Mouse (Mus musculus) kidney, postnatal 0 days (tissue): ENCODE results near the gene Efcab8. TPM values are rescaled to one million over a fixed set of nuclear protein-coding genes. Genes with fewer than 3 reads are reported as not detected.
"Not testable (repeated sequence)": the region's sequence is repeated elsewhere in the genome, so short reads cannot be mapped to it uniquely, and the experiment has no call there.

Experiments
- ATAC-seq: fragments of 200-750 bp; cut with Nextera tagmentation; replicated peaks from 2 replicates; pipeline ENCODE4 v1.8.0; 2017; ENCODE audit warnings: low read depth, moderate number of reproducible peaks, moderate TSS enrichment, moderate library complexity; ENCODE audit not compliant: low FRiP score
- DNase-seq: peaks from one replicate; pipeline ENCODE4 v3.0.0-alpha.2; 2016; ENCODE audit warnings: low spot score
- H3K27ac ChIP-seq: fragments of 300-500 bp; sonication (generic); 2 replicates; pipeline ENCODE4 v1.5.1; 2014; ENCODE audit warnings: mild to moderate bottlenecking
- H3K27me3 ChIP-seq: fragments of 300-500 bp; sonication (generic); 2 replicates; pipeline ENCODE4 v1.6.1; 2014; ENCODE audit warnings: low read length, mixed read lengths; ENCODE audit not compliant: insufficient read depth
- H3K36me3 ChIP-seq: fragments of 300-500 bp; sonication (generic); 2 replicates; pipeline ENCODE4 v1.6.1; 2014; ENCODE audit warnings: low read length, mixed read lengths; ENCODE audit not compliant: insufficient read depth
- H3K4me1 ChIP-seq: fragments of 300-500 bp; sonication (generic); replicated peaks from 2 replicates; pipeline ENCODE4 v1.6.1; 2014; ENCODE audit warnings: antibody characterized with exemption, low read length, mixed read lengths; ENCODE audit not compliant: insufficient read depth
- H3K4me2 ChIP-seq: fragments of 300-500 bp; sonication (generic); 2 replicates; pipeline ENCODE4 v1.6.1; 2014; ENCODE audit warnings: mild to moderate bottlenecking, low read length, moderate library complexity, mixed read lengths
- H3K4me3 ChIP-seq: fragments of 300-500 bp; sonication (generic); replicated peaks from 2 replicates; pipeline ENCODE4 v1.5.1; 2014; ENCODE audit warnings: low read depth, low read length
- H3K9ac ChIP-seq: fragments of 300-500 bp; sonication (generic); 2 replicates; pipeline ENCODE4 v1.6.1; 2014; ENCODE audit warnings: low read depth, low read length
- H3K9me3 ChIP-seq: fragments of 300-500 bp; sonication (generic); replicated peaks from 2 replicates; pipeline ENCODE4 v1.6.1; 2016; ENCODE audit warnings: low read length, inconsistent platforms, mixed read lengths
- CTCF ChIP-seq: IDR thresholded peaks from 2 replicates; pipeline ENCODE4 v1.5.1; 2016; ENCODE audit warnings: antibody characterized with exemption, low read depth, mild to moderate bottlenecking, moderate library complexity
- WGBS: fragments of 180-500 bp; shearing (Covaris S2); extraction: QIAGEN DNeasy Blood & Tissue Kit; methylation state at CpG from one replicate; pipeline ENCODE4 v1.1.7; 2014; 5-methylcytosine and 5-hydroxymethylcytosine counted together
- polyA plus RNA-seq: library from polyadenylated mRNA; unstranded; fragments of >200 nt; fragmentation: Nextera tagmentation; extraction: Ambion mirVana; gene quantifications from 2 replicates; pipeline ENCODE4 v1.2.1, GENCODE M21; 2015

The Efcab8 gene
- polyA plus RNA-seq, 1 experiment from 2014 or later = not detected

DNA sequence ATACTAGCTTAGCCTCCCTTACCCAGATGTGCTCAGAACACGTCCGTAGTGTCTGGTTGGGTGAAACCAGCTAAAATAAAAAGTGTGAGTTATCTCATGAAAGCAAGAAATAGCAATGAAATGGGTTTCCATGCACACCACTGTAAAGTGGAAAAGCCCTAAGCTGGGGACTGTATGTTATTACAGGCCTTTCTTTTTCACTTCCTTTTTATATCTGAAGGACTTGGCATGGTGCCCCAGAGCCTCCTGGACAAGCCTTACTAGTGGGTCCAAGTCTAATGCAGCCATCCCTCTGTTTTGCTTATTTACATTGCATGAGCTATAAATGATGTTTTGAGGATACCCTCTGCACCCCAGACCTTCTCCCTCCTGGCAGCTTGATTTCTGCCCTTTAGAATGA is 4.9 kb downstream of the Efcab8 start:
- H3K36me3 ChIP-seq = no peaks in the 10 kb centered on the region
- no peak overlapping the region for H3K4me2 ChIP-seq
- DNase-seq (no peak), ATAC-seq (no peak)
- no peak overlapping the region for H3K4me3 ChIP-seq
- no peaks in the 10 kb centered on the region for H3K27me3 ChIP-seq
- no peaks in the 10 kb centered on the region for H3K4me1 ChIP-seq
- H3K9ac ChIP-seq = no peak overlapping the region
- WGBS = 88% methylated on average over 2 of the region's 2 CpGs
- H3K27ac ChIP-seq = no peak overlapping the region
- TF ChIP-seq CTCF = no peak
- H3K9me3 ChIP-seq = no peaks in the 10 kb centered on the region

DNA sequence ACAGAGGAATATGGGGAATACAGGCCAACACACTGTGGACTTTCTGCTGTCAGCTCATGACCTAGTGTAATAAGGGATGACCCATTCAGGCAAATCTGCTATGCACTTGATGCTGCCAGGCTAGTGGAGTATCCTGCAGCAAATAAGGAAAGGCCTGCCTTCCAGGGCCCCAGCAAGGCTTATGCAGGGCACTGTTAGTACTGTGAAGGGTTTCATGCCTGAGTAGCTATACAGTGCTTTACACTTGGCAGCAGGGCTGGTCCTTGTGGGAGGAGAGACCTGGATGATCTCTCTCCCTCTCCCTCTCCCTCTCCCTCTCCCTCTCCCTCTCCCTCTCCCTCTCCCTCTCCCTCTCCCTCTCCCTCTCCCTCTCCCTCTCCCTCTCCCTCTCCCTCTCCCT is 13.6 kb downstream of the Efcab8 start:
- Histone ChIP-seq H3K4me3 (no peak overlapping the region), H3K9ac (no peak overlapping the region), H3K27me3 (no peaks in the 10 kb centered on the region), H3K36me3 (no peaks in the 10 kb centered on the region), H3K4me1 (no peaks in the 10 kb centered on the region), H3K9me3 (no peaks in the 10 kb centered on the region), H3K27ac (no peak overlapping the region), H3K4me2 (no peak overlapping the region)
- DNase-seq = no peak
- no peak for ATAC-seq
- TF ChIP-seq CTCF = no peak

DNA sequence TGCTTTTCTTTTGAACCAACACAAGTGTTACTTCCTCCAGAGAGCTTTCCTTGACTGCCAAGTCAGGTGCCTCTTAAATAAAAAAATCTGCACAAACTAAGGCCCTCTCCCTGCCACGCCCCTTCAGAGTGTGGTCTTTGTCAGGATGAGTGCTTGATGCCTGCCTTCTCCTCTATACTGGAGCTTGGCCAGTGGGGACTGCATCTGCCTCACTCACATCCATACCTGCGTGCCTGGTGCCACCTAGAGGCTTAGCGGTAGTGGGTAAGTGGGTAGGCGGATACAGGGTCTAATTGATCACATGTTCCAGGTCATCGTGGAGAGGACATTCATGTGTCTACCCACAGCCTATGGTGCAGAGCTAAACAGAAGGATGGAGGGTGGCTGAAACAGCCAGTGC is 15.4 kb downstream of the Efcab8 start:
- WGBS = 66% methylated on average over 5 of the region's 5 CpGs
- H3K4me1 ChIP-seq = no peaks in the 10 kb centered on the region
- no peak overlapping the region for H3K27ac ChIP-seq
- no peak overlapping the region for H3K9ac ChIP-seq
- DNase-seq (peak; percentile 21), ATAC-seq (peak; percentile 29; the same call in 1 of the 2 replicates)
- H3K27me3 ChIP-seq = no peaks in the 10 kb centered on the region
- no peak overlapping the region for H3K4me3 ChIP-seq
- H3K9me3 ChIP-seq = no peaks in the 10 kb centered on the region
- no peaks in the 10 kb centered on the region for H3K36me3 ChIP-seq
- TF ChIP-seq CTCF = peak; percentile 63
- no peak overlapping the region for H3K4me2 ChIP-seq

DNA sequence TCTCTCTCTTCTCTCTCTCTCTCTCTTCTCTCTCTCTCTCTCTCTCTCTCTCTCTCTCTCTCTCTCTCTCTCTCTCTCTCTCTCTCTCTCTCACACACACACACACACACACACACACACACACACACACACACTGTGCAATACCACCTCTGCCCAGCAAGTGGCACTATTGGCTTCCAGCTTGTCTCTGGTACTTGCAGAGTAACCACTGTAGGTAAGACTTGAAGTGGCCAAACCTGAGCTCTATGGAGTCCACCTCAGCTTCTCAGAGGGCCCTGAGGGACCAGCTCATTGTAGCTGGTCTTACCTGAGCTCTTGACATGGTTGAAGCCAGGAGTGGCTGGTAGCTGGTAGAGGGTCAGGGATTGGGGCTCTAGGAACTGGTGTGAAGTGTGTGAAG is 27.7 kb downstream of the Efcab8 start:
- H3K4me2 ChIP-seq, H3K27ac ChIP-seq, H3K4me1 ChIP-seq, H3K36me3 ChIP-seq, ATAC-seq, H3K9me3 ChIP-seq, H3K9ac ChIP-seq, H3K4me3 ChIP-seq, H3K27me3 ChIP-seq: not testable (repeated sequence)
- TF ChIP-seq CTCF = peak; percentile 79
- DNase-seq = peak; percentile 33

DNA sequence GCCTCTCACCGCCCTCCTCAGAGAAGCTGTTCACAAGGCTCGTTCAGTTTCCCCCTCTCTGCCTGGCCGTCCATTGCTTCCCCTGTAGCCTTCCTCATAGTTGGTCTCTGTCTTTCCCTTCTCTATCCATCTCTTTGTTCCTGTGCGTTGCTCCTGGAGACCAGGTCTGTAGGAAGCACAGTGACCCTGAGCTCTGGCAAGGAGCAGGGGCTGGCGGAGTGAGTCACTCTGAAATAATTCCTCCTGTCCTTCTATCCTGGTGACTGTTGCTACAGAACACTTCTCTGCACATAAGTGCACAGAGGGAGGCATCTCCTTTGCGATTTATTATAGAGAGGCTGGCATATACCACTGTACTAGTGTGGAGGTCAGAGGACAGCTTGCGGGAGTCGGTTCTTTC is 28.4 kb downstream of the Efcab8 start:
- H3K27me3 ChIP-seq = no peaks in the 10 kb centered on the region
- ATAC-seq (no peak), DNase-seq (no peak)
- no peaks in the 10 kb centered on the region for H3K9me3 ChIP-seq
- WGBS = 83% methylated on average over 8 of the region's 8 CpGs
- no peak overlapping the region for H3K4me2 ChIP-seq
- no peaks in the 10 kb centered on the region for H3K4me1 ChIP-seq
- H3K36me3 ChIP-seq = no peaks in the 10 kb centered on the region
- H3K4me3 ChIP-seq = no peak overlapping the region
- H3K27ac ChIP-seq = no peak overlapping the region
- no peak for TF ChIP-seq CTCF
- no peak overlapping the region for H3K9ac ChIP-seq

DNA sequence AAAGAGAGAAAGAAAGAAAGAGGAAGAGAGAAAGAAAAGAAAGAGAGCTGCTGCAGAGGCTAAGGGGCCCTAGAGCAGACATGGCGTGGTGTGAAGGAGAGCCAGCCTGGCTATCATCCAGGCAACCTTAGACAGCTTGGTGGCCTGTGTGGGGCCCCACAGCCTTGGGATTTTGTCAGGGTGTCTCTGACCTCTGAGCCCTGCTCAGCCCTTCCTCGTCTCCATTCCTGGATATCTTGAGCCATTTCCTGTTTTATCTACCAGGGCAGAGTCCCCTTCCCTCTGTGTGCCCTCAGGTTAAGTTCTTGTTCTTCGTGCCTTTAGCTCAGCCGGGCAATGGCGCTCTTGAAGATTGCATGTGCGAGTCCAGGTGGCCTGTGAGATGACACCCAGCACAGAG is 29.1 kb downstream of the Efcab8 start:
- 71% methylated on average over 6 of the region's 6 CpGs for WGBS
- Histone ChIP-seq H3K4me1 (no peaks in the 10 kb centered on the region), H3K36me3 (no peaks in the 10 kb centered on the region), H3K4me2 (no peak overlapping the region), H3K9me3 (no peaks in the 10 kb centered on the region), H3K9ac (no peak overlapping the region), H3K27ac (no peak overlapping the region), H3K4me3 (no peak overlapping the region), H3K27me3 (no peaks in the 10 kb centered on the region)
- no peak for DNase-seq
- no peak for ATAC-seq
- TF ChIP-seq CTCF = no peak

DNA sequence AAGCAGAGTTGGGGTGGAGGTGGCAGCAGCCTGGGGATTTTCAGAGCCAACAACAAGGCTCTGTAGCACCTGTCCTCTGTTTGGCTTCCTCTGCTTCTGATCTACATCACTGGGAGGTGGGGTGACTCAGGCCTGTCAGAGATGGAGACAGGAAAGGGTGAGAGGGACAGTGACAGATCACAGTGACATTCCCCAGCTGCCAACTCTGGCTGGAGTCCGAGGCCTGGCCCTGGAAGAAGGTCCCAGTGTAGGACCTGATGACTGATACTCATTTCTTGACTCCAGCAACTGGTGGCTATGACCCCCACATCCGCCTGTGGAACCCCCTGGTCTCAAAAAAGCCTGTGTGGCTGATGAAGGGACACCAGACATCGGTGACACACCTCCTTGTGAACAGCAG is 30.2 kb downstream of the Efcab8 start:
- no peak for DNase-seq
- WGBS = 68% methylated on average over 3 of the region's 3 CpGs
- Histone ChIP-seq H3K9me3 (no peaks in the 10 kb centered on the region), H3K4me1 (no peaks in the 10 kb centered on the region), H3K27me3 (no peaks in the 10 kb centered on the region), H3K27ac (no peak overlapping the region), H3K4me3 (no peak overlapping the region), H3K4me2 (no peak overlapping the region), H3K9ac (no peak overlapping the region), H3K36me3 (no peaks in the 10 kb centered on the region)
- TF ChIP-seq CTCF = no peak
- no peak for ATAC-seq
